Mouse (Mus musculus) heart, embryonic 14.5 days (tissue): ENCODE results near the gene Mrps16. TPM values are rescaled to one million over a fixed set of nuclear protein-coding genes. Genes with fewer than 3 reads are reported as not detected.

Experiments
- ATAC-seq: fragments of 200-750 bp; cut with Nextera tagmentation; 2 replicates; pipeline ENCODE4 v1.8.0; 2017; ENCODE audit warnings: low read depth, moderate TSS enrichment; ENCODE audit not compliant: insufficient number of reproducible peaks, insufficient read depth, low FRiP score
- H3K27ac ChIP-seq, 2 experiments: fragments of 200-500 bp in 1 of 2; fragments of 300-500 bp in 1 of 2; sonication (generic) in 1 of 2; replicated peaks in 1 of 2; 2 replicates each; pipeline ENCODE4 v1.5.1; 2012 to 2014; ENCODE audit warnings: low read depth in 2 of 2, low read length in 2 of 2, control low read depth in 1 of 2, mild to moderate bottlenecking in 1 of 2, mixed read lengths in 1 of 2; ENCODE audit not compliant: control insufficient read depth in 1 of 2, insufficient read depth in 1 of 2
- H3K27me3 ChIP-seq: fragments of 300-500 bp; sonication (generic); 2 replicates; pipeline ENCODE4 v1.6.1; 2014; ENCODE audit warnings: mild to moderate bottlenecking, low read length, control low read depth; ENCODE audit not compliant: control insufficient read depth, insufficient read depth
- H3K36me3 ChIP-seq: fragments of 300-500 bp; sonication (generic); 2 replicates; pipeline ENCODE4 v1.6.1; 2014; ENCODE audit warnings: mild to moderate bottlenecking, control low read depth, low read length, mixed read lengths; ENCODE audit not compliant: control insufficient read depth, insufficient read depth
- H3K4me1 ChIP-seq, 2 experiments: fragments of 200-500 bp in 1 of 2; fragments of 300-500 bp in 1 of 2; sonication (generic) in 1 of 2; 2 replicates each; pipeline ENCODE4 v1.6.1; 2012 to 2014; ENCODE audit warnings: low read length in 2 of 2, control low read depth in 1 of 2, mixed read lengths in 1 of 2; ENCODE audit not compliant: control insufficient read depth in 2 of 2, insufficient read depth in 2 of 2
- H3K4me2 ChIP-seq: fragments of 300-500 bp; sonication (generic); 2 replicates; pipeline ENCODE4 v1.6.1; 2014; ENCODE audit warnings: mild to moderate bottlenecking, low read length
- H3K4me3 ChIP-seq, 2 experiments: fragments of 200-500 bp in 1 of 2; fragments of 300-500 bp in 1 of 2; sonication (generic) in 1 of 2; 2 replicates each; pipeline ENCODE4 v1.5.1; 2012 to 2014; ENCODE audit warnings: low read length in 2 of 2, mild to moderate bottlenecking in 2 of 2, control low read depth in 1 of 2, low read depth in 1 of 2, moderate library complexity in 1 of 2; ENCODE audit not compliant: control insufficient read depth in 1 of 2, insufficient read depth in 1 of 2
- H3K9ac ChIP-seq: fragments of 300-500 bp; sonication (generic); 2 replicates; pipeline ENCODE4 v1.6.1; 2014; ENCODE audit warnings: mild to moderate bottlenecking, low read length
- H3K9me3 ChIP-seq: fragments of 300-500 bp; sonication (generic); 2 replicates; pipeline ENCODE4 v1.6.1; 2016; ENCODE audit warnings: low read length, control low read depth; ENCODE audit not compliant: control insufficient read depth
- WGBS: fragments of 180-500 bp; shearing (Covaris S2); extraction: QIAGEN DNeasy Blood & Tissue Kit; methylation state at CpG from one replicate; pipeline ENCODE4 v1.1.7; 2014; 5-methylcytosine and 5-hydroxymethylcytosine counted together
- polyA plus RNA-seq: library from polyadenylated mRNA; unstranded; fragments of >200 nt; fragmentation: Nextera tagmentation; extraction: Ambion mirVana; gene quantifications from 2 replicates; pipeline ENCODE4 v1.2.1, GENCODE M21; 2014

Gene Mrps16
- polyA plus RNA-seq, 1 experiment from 2014 or later: 106 TPM

DNA sequence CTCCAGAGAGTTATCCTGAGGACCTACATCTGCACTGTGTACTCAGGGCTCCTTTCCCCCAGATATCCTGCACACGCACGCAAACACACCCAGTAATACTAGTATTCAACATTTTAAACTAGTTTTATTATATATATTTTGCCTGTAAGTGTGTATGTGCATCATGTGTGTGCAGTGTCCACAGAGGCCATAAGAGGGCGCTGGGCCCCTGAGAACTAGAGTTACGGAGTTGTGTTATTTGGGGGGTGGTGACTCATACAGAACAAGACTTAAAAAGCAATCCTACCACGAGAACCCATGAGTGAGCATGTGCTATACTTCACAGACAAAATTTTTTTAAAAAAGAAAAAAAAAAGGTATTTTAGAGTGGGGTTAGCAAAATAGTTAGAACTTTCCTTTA lies 54.0 kb downstream of the Mrps16 start:
- H3K4me2 ChIP-seq: no peak overlapping the region
- no peaks in the 10 kb centered on the region for H3K27me3 ChIP-seq
- no peak overlapping the region for H3K27ac ChIP-seq
- H3K9me3 ChIP-seq: no peaks in the 10 kb centered on the region
- H3K4me3 ChIP-seq: no peak overlapping the region
- ATAC-seq: no peak
- no peak overlapping the region for H3K9ac ChIP-seq
- no peaks in the 10 kb centered on the region for H3K4me1 ChIP-seq
- H3K36me3 ChIP-seq: peaks cover 61% of the 10 kb centered on the region
- WGBS: 90% methylated on average over 5 of the region's 5 CpGs

Other genes starting within 250 kb of the Mrps16 start
- gene Kcnk5, start 211.8 kb downstream of the Mrps16 start, polyA plus RNA-seq: 1.8 and 1.9 TPM in 2 replicates
- not detected in 2 replicates for gene Kcnk16, start 124.4 kb downstream of the Mrps16 start, polyA plus RNA-seq
- gene Nudt13, start 98.9 kb downstream of the Mrps16 start, polyA plus RNA-seq: 10.5 and 13.8 TPM in 2 replicates
- gene Ecd, start 45.5 kb downstream of the Mrps16 start, polyA plus RNA-seq: 35.0 and 36.4 TPM in 2 replicates
- 29.7 and 30.4 TPM in 2 replicates for gene Fam149b, start 45.5 kb downstream of the Mrps16 start, polyA plus RNA-seq
- gene Dnajc9, start 4.7 kb downstream of the Mrps16 start, polyA plus RNA-seq: 74.2 and 87.6 TPM in 2 replicates
- gene Cfap70, start 58.6 kb upstream of the Mrps16 start, polyA plus RNA-seq: 0.18 and 0.63 TPM in 2 replicates
- gene Anxa7, start 86.5 kb upstream of the Mrps16 start, polyA plus RNA-seq: 48.1 and 48.6 TPM in 2 replicates
- 0.67 and 0.88 TPM in 2 replicates for gene Mss51, start 103.3 kb upstream of the Mrps16 start, polyA plus RNA-seq
- 44.2 and 46.2 TPM in 2 replicates for gene Ppp3cb, start 152.9 kb upstream of the Mrps16 start, polyA plus RNA-seq
- gene Usp54, start 247.4 kb upstream of the Mrps16 start, polyA plus RNA-seq: 5.5 and 6.1 TPM in 2 replicates